Mouse (Mus musculus): ENCODE data around the gene Arhgap11a. TPM values are rescaled to one million over a fixed set of nuclear protein-coding genes. Genes with fewer than 3 reads are reported as not detected.

Gene Arhgap11a
- polyA plus RNA-seq, 1 experiment: 1.2 TPM

DNA sequence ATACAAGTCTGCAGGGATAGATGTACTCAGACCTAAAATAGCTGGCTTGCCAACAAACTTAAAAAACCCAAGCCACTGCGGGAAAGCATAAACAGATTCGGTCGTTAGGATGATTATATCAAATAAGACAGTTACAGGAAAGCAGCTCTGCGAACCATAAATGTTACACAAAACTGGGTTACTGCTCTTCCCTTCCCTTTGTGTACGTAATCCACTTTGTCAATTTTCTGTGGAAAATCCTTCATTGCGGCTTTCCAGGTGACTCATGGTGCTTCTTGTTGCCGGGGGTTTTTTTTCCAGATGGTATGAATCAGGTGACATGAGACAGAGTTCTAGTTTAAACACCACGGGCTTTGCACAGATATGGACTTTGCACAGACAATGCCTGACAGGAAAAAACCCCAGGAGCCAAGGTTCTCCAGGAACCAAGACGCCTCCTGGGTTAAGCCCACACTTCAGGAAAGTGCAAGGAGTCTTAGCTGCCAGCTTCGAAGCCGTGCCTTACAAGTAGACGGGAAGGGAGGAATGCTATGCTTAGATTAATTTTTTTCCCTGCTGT lies 27.2 kb downstream of the Arhgap11a start:
- WGBS: 46% methylated on average over 12 of the region's 12 CpGs
- Histone ChIP-seq H3K4me3 (replicated peaks; ENCODE audit: extremely low read depth, low read depth, low read length) (no peak overlapping the region), H3K4me1 (ENCODE audit: control insufficient read depth, insufficient read depth, low read length) (no peaks in the 10 kb centered on the region)
- TF ChIP-seq POLR2A (IDR thresholded peaks at IDR 0.05; ENCODE audit: borderline replicate concordance, extremely low read depth, low read depth, low read length): no peak
- TF ChIP-seq CTCF (IDR thresholded peaks at IDR 0.05; ENCODE audit: insufficient read depth, low read length): no peak
- no peak for DNase-seq

DNA sequence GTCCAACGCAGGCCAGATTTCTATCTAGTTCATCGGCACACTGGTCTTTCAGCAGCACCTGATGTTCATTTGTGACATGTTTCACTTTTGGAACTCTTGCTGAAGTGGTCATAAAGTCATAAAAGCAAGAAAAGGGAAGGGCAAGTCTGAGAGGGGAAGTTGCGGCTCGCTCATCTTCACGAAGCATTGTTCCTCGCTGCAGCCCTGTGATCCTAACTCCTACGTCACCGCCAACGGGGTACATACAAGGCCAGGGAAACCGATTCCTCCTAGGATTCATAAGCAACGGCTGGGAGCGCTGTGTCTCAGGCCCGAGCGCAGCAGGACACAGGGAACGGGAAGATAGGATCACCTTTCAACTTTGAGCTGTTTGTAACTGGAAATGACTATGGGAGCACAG lies 28.3 kb downstream of the Arhgap11a start:
- TF ChIP-seq CTCF (IDR thresholded peaks at IDR 0.05; ENCODE audit: insufficient read depth, low read length): no peak
- TF ChIP-seq POLR2A (IDR thresholded peaks at IDR 0.05; ENCODE audit: borderline replicate concordance, extremely low read depth, low read depth, low read length): no peak
- WGBS: 84% methylated on average over 15 of the region's 15 CpGs
- Histone ChIP-seq H3K4me1 (ENCODE audit: control insufficient read depth, insufficient read depth, low read length) (no peaks in the 10 kb centered on the region), H3K4me3 (replicated peaks; ENCODE audit: extremely low read depth, low read depth, low read length) (no peak overlapping the region)
- no peak for DNase-seq

DNA sequence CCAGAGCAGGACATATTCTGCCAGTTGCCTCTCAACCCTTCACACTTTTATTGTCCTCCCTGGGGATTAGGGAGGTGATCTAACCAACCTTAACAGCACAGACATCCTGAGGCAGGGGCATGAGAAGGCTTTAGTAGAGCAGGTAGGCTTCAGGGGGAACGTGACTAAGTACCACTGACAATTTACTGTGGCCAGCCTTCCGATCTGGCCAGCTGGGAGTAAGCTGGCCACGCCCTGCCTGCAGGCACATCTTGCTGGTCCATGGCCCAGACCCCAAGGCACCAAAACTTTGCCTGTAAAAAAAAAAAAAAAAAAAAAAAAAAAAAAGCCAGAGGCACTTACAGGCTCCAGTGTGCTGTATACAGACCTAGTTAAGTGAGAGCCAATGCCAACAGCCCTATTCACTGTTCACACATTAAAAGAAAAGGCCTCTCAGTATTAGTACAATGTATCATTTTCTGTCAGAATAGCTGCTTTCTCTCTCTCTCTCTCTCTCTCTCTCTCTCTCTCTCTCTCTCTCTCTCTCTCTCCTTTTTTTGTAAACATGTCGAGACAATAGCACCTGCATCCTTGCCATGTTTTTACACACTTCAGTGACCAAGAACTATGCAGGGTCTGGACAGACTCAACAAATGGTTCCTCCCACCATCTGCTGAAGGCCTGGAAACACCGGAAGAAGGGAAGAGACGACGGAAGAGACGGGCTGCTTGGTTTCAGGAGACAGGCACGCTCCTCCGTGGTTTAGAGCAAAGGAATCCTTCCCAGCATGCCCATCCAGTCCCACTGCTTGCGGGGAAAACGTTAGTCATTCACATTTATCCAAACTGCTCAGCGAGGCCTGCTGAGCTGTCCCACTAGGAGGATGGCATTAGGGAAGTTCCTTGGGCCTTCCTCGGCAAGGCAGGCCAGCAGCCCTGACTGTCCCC lies 30.5 kb downstream of the Arhgap11a start:
- no peaks in the 10 kb centered on the region for H3K4me1 ChIP-seq (ENCODE audit: control insufficient read depth, insufficient read depth, low read length)
- H3K4me3 ChIP-seq (replicated peaks; ENCODE audit: extremely low read depth, low read depth, low read length): no peak overlapping the region
- no peak for DNase-seq
- 75% methylated on average over 14 of the region's 14 CpGs for WGBS
- no peak for TF ChIP-seq CTCF (IDR thresholded peaks at IDR 0.05; ENCODE audit: insufficient read depth, low read length)
- TF ChIP-seq POLR2A (IDR thresholded peaks at IDR 0.05; ENCODE audit: borderline replicate concordance, extremely low read depth, low read depth, low read length): no peak

- Histone ChIP-seq H3K4me3 (replicated peaks; ENCODE audit: extremely low read depth, low read depth, low read length) (no peak overlapping the region), H3K4me1 (ENCODE audit: control insufficient read depth, insufficient read depth, low read length) (no peaks in the 10 kb centered on the region)
- DNase-seq: peak; percentile 50
- no peak for TF ChIP-seq POLR2A (IDR thresholded peaks at IDR 0.05; ENCODE audit: borderline replicate concordance, extremely low read depth, low read depth, low read length)
- peak; percentile 74 for TF ChIP-seq CTCF (IDR thresholded peaks at IDR 0.05; ENCODE audit: insufficient read depth, low read length)
- WGBS: 17% methylated on average over 9 of the region's 9 CpGs
Measured at GRCm38 (mm10) chr2:113807640-113808039, 40.8 kb downstream of the Arhgap11a start.

- no peak for TF ChIP-seq POLR2A (IDR thresholded peaks at IDR 0.05; ENCODE audit: borderline replicate concordance, extremely low read depth, low read depth, low read length)
- no peak for TF ChIP-seq CTCF (IDR thresholded peaks at IDR 0.05; ENCODE audit: insufficient read depth, low read length)
- H3K4me1 ChIP-seq (ENCODE audit: control insufficient read depth, insufficient read depth, low read length): no peaks in the 10 kb centered on the region
- no peak for DNase-seq
- WGBS: 69% methylated on average over 10 of the region's 10 CpGs
- no peak overlapping the region for H3K4me3 ChIP-seq (replicated peaks; ENCODE audit: extremely low read depth, low read depth, low read length)
Measured at GRCm38 (mm10) chr2:113806851-113807577, 41.4 kb downstream of the Arhgap11a start.

- TF ChIP-seq POLR2A (IDR thresholded peaks at IDR 0.05; ENCODE audit: borderline replicate concordance, extremely low read depth, low read depth, low read length) (no peak), CTCF (IDR thresholded peaks at IDR 0.05; ENCODE audit: insufficient read depth, low read length) (no peak)
- H3K4me1 ChIP-seq (ENCODE audit: control insufficient read depth, insufficient read depth, low read length): no peaks in the 10 kb centered on the region
- no peak overlapping the region for H3K4me3 ChIP-seq (replicated peaks; ENCODE audit: extremely low read depth, low read depth, low read length)
- DNase-seq: no peak
- WGBS: 70% methylated on average over 4 of the region's 4 CpGs
Measured at GRCm38 (mm10) chr2:113805765-113806164, 42.7 kb downstream of the Arhgap11a start.

- no peak for TF ChIP-seq POLR2A (IDR thresholded peaks at IDR 0.05; ENCODE audit: borderline replicate concordance, extremely low read depth, low read depth, low read length)
- TF ChIP-seq CTCF (IDR thresholded peaks at IDR 0.05; ENCODE audit: insufficient read depth, low read length): no peak
- Histone ChIP-seq H3K4me3 (replicated peaks; ENCODE audit: extremely low read depth, low read depth, low read length) (no peak overlapping the region), H3K4me1 (ENCODE audit: control insufficient read depth, insufficient read depth, low read length) (no peaks in the 10 kb centered on the region)
- DNase-seq: no peak
- WGBS: 13% methylated on average over 1 of the region's 1 CpGs
Measured at GRCm38 (mm10) chr2:113803753-113804152, 44.7 kb downstream of the Arhgap11a start.

DNA sequence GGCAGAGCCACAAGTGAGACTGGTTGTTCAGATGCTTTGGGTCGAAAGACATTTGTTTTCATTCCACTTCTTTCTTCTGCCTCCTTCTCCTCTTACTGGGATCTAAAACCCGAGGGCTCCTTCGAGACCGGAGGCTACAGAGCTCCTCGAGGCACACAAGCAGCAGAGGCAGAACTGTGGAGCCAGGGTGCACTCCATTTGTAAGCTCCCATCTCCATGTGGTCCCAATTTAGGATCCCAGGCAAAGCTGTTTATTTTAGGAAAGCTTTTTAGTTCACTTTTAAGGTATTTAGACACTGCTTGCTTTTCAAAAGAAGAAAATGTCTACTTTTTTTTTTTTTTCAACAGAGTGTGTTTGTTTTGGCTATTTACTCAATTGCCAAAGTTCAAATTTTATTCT lies 47.6 kb downstream of the Arhgap11a start:
- no peak overlapping the region for H3K4me3 ChIP-seq (replicated peaks; ENCODE audit: extremely low read depth, low read depth, low read length)
- DNase-seq: no peak
- TF ChIP-seq CTCF (IDR thresholded peaks at IDR 0.05; ENCODE audit: insufficient read depth, low read length) (no peak), POLR2A (IDR thresholded peaks at IDR 0.05; ENCODE audit: borderline replicate concordance, extremely low read depth, low read depth, low read length) (no peak)
- no peaks in the 10 kb centered on the region for H3K4me1 ChIP-seq (ENCODE audit: control insufficient read depth, insufficient read depth, low read length)
- WGBS: 61% methylated on average over 5 of the region's 5 CpGs

DNA sequence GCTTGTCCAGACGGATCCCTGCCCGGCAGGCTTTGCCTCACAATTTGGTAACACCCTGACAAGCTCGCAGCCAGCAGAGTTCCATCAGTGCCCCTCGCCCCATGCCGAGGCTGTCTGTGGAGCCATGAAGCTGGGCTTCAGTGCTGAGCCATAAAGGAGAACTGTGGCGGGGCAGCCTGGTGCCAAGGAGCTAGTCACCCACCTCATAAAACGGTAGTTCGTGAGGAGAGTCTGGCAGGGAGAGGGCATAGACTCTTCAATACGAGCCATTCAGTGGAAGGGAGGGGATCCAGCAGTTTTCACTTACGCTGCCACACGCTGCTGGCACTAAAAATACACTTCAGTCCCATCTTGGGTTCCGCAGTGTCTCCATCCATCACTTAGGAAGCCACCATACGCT lies 49.9 kb downstream of the Arhgap11a start:
- H3K4me3 ChIP-seq (replicated peaks; ENCODE audit: extremely low read depth, low read depth, low read length): no peak overlapping the region
- no peak for DNase-seq
- TF ChIP-seq POLR2A (IDR thresholded peaks at IDR 0.05; ENCODE audit: borderline replicate concordance, extremely low read depth, low read depth, low read length) (no peak), CTCF (IDR thresholded peaks at IDR 0.05; ENCODE audit: insufficient read depth, low read length) (no peak)
- WGBS: 71% methylated on average over 13 of the region's 13 CpGs
- no peaks in the 10 kb centered on the region for H3K4me1 ChIP-seq (ENCODE audit: control insufficient read depth, insufficient read depth, low read length)

All from lung, adult 2 months (tissue).